Mouse (Mus musculus) naive thymus-derived CD4-positive, alpha-beta T cell, adult 2 months (primary cell): ENCODE measurements around the gene Hspa1a.
"Not testable (repeated sequence)": the region's sequence is repeated elsewhere in the genome, so short reads cannot be mapped to it uniquely, and the experiment has no call there.

Source experiments
- DNase-seq: peaks from one replicate; pipeline ENCODE4 v3.0.0-alpha.2; 2011; ENCODE audit warnings: low read depth

Gene Hspa1a

GRCm38 (mm10) chr17:34972069-34972749, at the start of gene Hspa1a, which contains the start of gene Hspa1l:
Gene Hspa1a (minus strand): TSS chr17:34972156.
Gene Hspa1l (plus strand): TSS chr17:34972703.
- peak; percentile 82 for DNase-seq

- DNase-seq: peak; percentile 90
Measured at GRCm38 (mm10) chr17:35021163-35021808, 49.3 kb upstream of the Hspa1a start.

- no peak for DNase-seq
Measured at GRCm38 (mm10) chr17:35020551-35020950, 48.6 kb upstream of the Hspa1a start.

DNA sequence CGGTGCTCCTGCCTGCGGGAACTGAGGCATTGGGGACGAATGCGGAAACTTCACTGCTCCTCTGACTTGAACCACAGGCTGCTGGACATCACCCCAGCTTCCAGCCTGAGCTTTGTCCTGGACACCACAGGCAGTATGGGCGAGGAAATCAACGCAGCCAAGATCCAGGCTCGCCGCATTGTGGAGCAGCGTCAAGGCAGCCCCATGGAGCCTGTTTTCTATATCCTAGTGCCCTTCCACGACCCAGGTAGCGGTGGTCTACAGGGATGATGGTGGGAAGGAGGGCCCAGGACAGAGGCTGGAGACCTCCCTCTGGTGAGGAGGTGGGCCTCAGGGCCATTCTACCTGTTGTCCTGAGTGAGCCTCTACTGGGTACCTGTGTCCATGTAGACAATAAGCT, 47.9 kb upstream of the Hspa1a start:
- DNase-seq: no peak

DNA sequence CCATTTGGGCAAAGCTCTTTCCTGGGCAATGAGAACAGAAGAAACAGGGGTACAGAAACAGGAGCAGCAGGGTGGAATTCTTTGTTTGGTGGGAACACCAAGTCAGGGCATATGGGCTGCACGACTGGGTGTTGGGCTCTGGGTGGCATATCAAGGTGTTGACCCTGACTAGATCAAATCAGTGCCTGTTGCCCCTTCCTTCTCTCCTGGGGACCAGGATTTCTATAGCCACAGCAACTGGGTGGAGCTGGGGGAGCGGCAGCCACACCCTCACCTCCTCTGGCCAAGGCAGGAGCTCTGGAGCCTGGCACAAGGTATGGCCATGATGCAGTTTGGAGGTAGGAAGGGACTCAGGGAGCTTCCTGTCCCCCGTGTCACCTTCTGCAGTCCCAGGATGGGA, 46.2 kb upstream of the Hspa1a start:
- DNase-seq: no peak

- no peak for DNase-seq
Measured at GRCm38 (mm10) chr17:35017706-35018030, 45.7 kb upstream of the Hspa1a start.

GRCm38 (mm10) chr17:35016791-35017705, 45.1 kb upstream of the Hspa1a start:
- no peak for DNase-seq

DNA sequence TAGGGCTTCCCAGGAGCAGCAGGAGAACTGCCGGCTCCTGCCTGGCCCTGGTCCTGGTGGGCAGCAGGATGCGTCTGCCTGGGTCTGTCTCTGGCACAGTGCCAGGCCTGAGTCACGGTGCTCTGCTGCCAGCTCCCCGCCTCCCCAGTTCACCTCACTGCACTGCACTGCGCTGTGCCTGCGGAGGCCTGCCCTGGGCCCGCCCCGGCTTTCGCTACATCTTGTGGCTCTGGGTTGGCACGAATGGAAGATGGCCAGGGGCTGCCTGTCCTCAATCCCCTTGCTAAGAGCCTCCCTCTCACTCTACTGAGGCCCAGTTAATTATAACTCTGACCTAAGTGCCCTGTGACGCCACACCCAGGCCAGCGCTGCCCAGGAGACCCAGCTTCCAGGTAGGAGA, 44.4 kb upstream of the Hspa1a start, which contains the start of gene Vwa7:
Gene Vwa7 (plus strand): TSS at position 204 of the 400 bp plus-strand sequence.
- DNase-seq: no peak

- no peak for DNase-seq
Measured at GRCm38 (mm10) chr17:35015296-35015695, 43.3 kb upstream of the Hspa1a start.

DNA sequence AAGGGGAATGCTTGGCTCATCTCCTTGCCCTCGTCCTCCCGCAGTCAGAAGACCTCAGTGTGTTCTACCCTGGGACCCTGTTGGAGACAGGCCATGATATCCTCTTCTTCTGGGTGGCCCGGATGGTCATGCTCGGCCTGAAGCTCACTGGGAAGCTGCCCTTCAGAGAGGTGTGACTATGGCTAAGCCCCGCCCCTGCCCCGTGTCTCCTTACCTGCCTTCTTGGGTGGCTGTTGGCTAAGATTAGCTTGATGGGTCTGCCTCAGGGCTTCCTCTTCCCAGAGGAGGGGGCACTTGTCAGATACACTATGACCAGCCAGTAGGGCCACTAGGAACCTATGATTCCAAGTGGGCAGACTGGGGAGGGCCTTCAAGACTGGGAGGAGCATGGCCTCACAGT, 41.3 kb upstream of the Hspa1a start:
- DNase-seq: no peak

DNA sequence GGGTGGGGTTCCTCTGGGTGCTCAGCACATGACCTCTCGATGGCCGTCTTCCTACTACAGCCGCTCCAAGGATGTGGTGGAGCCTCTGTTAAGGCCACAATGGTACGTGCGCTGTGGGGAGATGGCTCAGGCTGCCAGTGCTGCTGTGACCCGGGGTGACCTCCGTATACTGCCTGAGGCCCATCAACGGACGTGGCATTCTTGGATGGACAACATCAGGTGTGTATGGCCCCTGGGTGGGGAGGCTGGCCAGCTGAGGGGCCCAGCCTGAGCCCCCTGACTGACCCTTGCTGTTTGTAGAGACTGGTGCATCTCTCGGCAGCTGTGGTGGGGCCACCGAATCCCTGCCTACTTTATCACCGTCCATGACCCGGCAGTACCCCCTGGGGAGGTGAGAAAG, 40.5 kb upstream of the Hspa1a start:
- DNase-seq: no peak

GRCm38 (mm10) chr17:35011440-35011839, 39.5 kb upstream of the Hspa1a start:
- DNase-seq: no peak

DNA sequence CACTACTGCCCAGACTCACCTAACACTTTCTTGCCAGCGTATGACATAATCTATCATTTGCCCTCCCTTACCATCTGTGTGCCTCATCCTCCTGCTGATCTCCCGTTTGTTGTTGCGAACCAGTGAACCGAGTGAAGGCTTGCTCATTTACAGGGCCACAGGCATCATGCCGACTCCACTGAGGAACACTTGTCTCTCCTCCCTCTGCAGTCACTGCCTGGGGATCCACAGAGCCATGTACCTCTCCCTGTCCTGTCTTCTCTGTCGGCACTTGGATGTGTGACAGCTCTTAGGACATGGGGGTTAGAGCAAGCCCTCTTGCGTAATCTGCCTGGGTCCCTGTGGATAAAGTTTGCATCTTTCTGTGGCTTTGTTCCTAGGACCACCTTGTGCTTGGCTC, 37.6 kb upstream of the Hspa1a start:
- no peak for DNase-seq

DNA sequence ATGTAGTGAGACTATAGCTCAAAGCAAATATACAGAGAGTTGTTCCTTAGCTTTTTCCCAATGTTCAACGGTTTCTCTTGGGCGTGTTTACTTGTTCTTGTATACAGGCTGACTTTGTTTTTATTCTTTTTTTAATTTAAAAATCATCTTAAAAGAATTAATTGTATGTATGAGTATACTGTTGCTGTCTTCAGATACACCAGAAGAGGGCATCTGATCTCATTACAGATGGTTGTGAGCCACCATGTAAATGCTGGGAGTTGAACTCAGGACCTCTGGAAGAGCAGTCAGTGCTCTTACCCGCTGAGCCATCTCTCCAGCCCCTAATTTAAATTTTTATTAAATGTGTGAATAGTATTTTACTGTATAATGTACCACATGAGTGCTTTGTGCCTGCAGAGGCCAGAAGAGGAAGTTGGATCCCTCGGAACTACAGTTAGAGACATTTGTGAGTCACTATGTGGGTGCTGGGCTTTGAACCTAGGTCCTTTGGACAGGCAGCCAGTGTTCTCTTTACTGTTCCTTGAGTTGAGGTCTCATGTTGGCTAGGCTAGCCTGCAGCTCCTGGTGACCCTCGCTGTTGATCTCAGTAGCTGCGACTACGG, 35.5 kb upstream of the Hspa1a start:
- no peak for DNase-seq

- not testable (repeated sequence) for DNase-seq
Measured at GRCm38 (mm10) chr17:35005902-35006301, 33.9 kb upstream of the Hspa1a start.

GRCm38 (mm10) chr17:35005158-35005557, 33.2 kb upstream of the Hspa1a start:
- no peak for DNase-seq

- DNase-seq: no peak
Measured at GRCm38 (mm10) chr17:35004075-35004717, 32.2 kb upstream of the Hspa1a start.

- no peak for DNase-seq
Measured at GRCm38 (mm10) chr17:35003022-35003838, 31.3 kb upstream of the Hspa1a start.

DNA sequence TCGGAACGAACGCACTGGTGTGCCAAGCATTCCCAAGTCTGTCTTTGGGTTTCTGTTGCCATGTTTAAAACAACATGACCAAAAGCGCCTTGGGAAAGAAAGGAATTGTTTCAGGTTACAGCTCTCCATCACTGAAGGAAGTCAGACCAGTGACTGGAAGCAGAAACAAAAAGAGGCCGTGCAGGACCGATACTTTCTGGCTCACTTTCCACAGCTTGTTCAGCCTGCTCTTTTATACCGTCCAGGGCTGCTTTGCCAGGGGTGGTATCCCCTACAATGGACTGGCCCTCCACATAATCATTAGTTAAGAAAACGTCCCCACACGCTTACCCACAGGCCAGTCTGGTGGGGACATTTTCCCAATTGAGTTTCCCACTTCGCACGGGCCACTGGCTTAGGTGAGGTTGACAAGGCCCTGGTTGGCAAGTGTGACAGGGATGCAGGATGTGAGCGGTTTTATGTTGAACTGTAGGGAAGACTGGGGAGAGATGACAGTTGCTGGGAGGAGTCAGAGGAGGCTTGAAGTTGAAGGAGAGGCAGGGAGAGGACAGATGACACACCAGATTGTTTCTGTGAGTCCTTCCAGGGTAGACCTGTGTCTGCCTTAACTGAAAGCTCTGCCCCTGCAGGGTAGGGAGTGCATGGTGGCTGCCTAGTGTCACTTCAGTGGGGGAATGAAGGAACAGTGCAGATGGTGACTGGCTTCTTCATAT, 30.4 kb upstream of the Hspa1a start:
- peak; percentile 42 for DNase-seq

GRCm38 (mm10) chr17:35001452-35002152, 29.6 kb upstream of the Hspa1a start:
- DNase-seq: peak; percentile 69
